Mouse (Mus musculus) intestine, embryonic 16.5 days (tissue): Measurements from ENCODE around the gene Lrrc41. TPM values are rescaled to one million over a fixed set of nuclear protein-coding genes. Genes with fewer than 3 reads are reported as not detected.

ENCODE experiments used
- ATAC-seq: fragments of 200-750 bp; cut with Nextera tagmentation; 2 replicates; pipeline ENCODE4 v1.8.0; 2017; ENCODE audit warnings: moderate TSS enrichment, moderate library complexity
- H3K27ac ChIP-seq: fragments of 300-500 bp; sonication (generic); 2 replicates; pipeline ENCODE4 v1.5.1; 2014; ENCODE audit warnings: mild to moderate bottlenecking, low read length
- H3K27me3 ChIP-seq: fragments of 300-500 bp; sonication (generic); replicated peaks from 2 replicates; pipeline ENCODE4 v1.6.1; 2014; ENCODE audit warnings: low read length, control low read depth, mixed read lengths; ENCODE audit not compliant: control insufficient read depth, insufficient read depth
- H3K36me3 ChIP-seq: fragments of 300-500 bp; sonication (generic); 2 replicates; pipeline ENCODE4 v1.6.1; 2014; ENCODE audit warnings: low read length, control low read depth; ENCODE audit not compliant: control insufficient read depth, insufficient read depth
- H3K4me1 ChIP-seq: fragments of 300-500 bp; sonication (generic); 2 replicates; pipeline ENCODE4 v1.6.1; 2014; ENCODE audit warnings: low read length, control low read depth, mixed read lengths; ENCODE audit not compliant: control insufficient read depth, insufficient read depth
- H3K4me2 ChIP-seq: fragments of 300-500 bp; sonication (generic); 2 replicates; pipeline ENCODE4 v1.6.1; 2014; ENCODE audit warnings: low read depth, low read length, control low read depth
- H3K4me3 ChIP-seq: fragments of 300-500 bp; sonication (generic); 2 replicates; pipeline ENCODE4 v1.5.1; 2014; ENCODE audit warnings: mild to moderate bottlenecking, low read length
- H3K9ac ChIP-seq: fragments of 300-500 bp; sonication (generic); 2 replicates; pipeline ENCODE4 v1.6.1; 2014; ENCODE audit warnings: low read depth, low read length
- H3K9me3 ChIP-seq: fragments of 300-500 bp; sonication (generic); 2 replicates; pipeline ENCODE4 v1.6.1; 2016; ENCODE audit warnings: low read length, control low read depth; ENCODE audit not compliant: control insufficient read depth
- WGBS: fragments of 180-500 bp; shearing (Covaris S2); extraction: QIAGEN DNeasy Blood & Tissue Kit; methylation state at CpG from one replicate; pipeline ENCODE4 v1.1.7; 2014; 5-methylcytosine and 5-hydroxymethylcytosine counted together
- polyA plus RNA-seq: library from polyadenylated mRNA; unstranded; fragments of >200 nt; fragmentation: Nextera tagmentation; extraction: Ambion mirVana; gene quantifications from 2 replicates; pipeline ENCODE4 v1.2.1, GENCODE M21; 2015

Lrrc41 gene
- polyA plus RNA-seq, 1 experiment from 2014 or later: 77.4 TPM

- WGBS: 6% methylated on average over 22 of the region's 22 CpGs
These were observed 22.4 kb upstream of the Lrrc41 start for GRCm38 (mm10) chr4:116052526-116053293.

GRCm38 (mm10) chr4:116053399-116053961, 21.6 kb upstream of the Lrrc41 start, which contains the start of gene Nsun4:
Gene Nsun4 (minus strand): TSS chr4:116053876.
- Histone ChIP-seq H3K9ac (peak within 1 kb of the TSS; percentile 70), H3K9me3 (no peaks in the 10 kb centered on the region), H3K4me2 (peak within 1 kb of the TSS; percentile 84), H3K27me3 (no peaks in the 10 kb centered on the region), H3K4me3 (peak within 1 kb of the TSS; percentile 59), H3K27ac (peak within 1 kb of the TSS; percentile 94), H3K4me1 (peaks cover 3% of the 10 kb centered on the region; the same call in 1 of the 2 replicates), H3K36me3 (no peaks in the 10 kb centered on the region)
- peak; percentile 96 for ATAC-seq
- under 1% methylated on average over 35 of the region's 35 CpGs for WGBS

More at GRCm38 (mm10) chr4:116052526-116053293, 22.4 kb upstream of the Lrrc41 start:
- ATAC-seq: peak; percentile 68
- H3K9ac ChIP-seq: peak overlapping the region; percentile 70
- peaks cover 3% of the 10 kb centered on the region; the same call in 1 of the 2 replicates for H3K4me1 ChIP-seq
- peak overlapping the region; percentile 84 for H3K4me2 ChIP-seq
- peak overlapping the region; percentile 94 for H3K27ac ChIP-seq
- no peaks in the 10 kb centered on the region for H3K9me3 ChIP-seq
- peak overlapping the region; percentile 59 for H3K4me3 ChIP-seq
- H3K36me3 ChIP-seq: no peaks in the 10 kb centered on the region
- no peaks in the 10 kb centered on the region for H3K27me3 ChIP-seq

GRCm38 (mm10) chr4:116057559-116057958, 17.5 kb upstream of the Lrrc41 start:
- Histone ChIP-seq H3K4me1 (peaks cover under 1% of the 10 kb centered on the region; the same call in 1 of the 2 replicates), H3K9ac (no peak overlapping the region), H3K9me3 (no peaks in the 10 kb centered on the region), H3K4me3 (no peak overlapping the region), H3K27ac (no peak overlapping the region), H3K4me2 (no peak overlapping the region), H3K27me3 (no peaks in the 10 kb centered on the region), H3K36me3 (no peaks in the 10 kb centered on the region)
- ATAC-seq: no peak
- WGBS: 4% methylated on average over 1 of the region's 1 CpGs

- H3K4me1 ChIP-seq: no peaks in the 10 kb centered on the region
- H3K4me2 ChIP-seq: no peak overlapping the region
- H3K36me3 ChIP-seq: no peaks in the 10 kb centered on the region
- 78% methylated on average over 5 of the region's 5 CpGs for WGBS
- no peaks in the 10 kb centered on the region for H3K9me3 ChIP-seq
- H3K27ac ChIP-seq: no peak overlapping the region
- H3K27me3 ChIP-seq: no peaks in the 10 kb centered on the region
- ATAC-seq: no peak
- H3K4me3 ChIP-seq: no peak overlapping the region
- no peak overlapping the region for H3K9ac ChIP-seq
These were observed 15.9 kb upstream of the Lrrc41 start for GRCm38 (mm10) chr4:116059012-116059726.

DNA sequence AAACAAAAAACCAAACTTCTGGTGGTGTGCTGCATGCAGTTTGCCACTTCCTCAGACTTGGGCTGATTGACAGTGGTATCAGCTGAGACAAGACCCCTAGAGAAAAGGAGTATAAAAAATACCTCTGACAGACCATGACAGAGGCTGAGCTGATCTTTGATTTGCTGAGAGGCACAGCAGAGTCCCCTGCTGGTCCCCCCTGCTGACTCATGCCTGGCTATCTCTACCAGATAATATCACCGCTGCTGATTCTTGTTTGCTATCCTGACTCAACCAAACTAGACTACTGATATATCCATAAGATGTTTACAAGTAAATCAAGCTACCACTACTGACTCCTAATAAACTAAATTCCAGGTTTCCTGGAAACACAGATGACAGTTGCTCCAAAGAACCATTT, 11.2 kb upstream of the Lrrc41 start:
- H3K36me3 ChIP-seq: peaks cover 19% of the 10 kb centered on the region
- H3K9ac ChIP-seq: no peak overlapping the region
- WGBS: 50% methylated on average over 1 of the region's 1 CpGs
- no peaks in the 10 kb centered on the region for H3K4me1 ChIP-seq
- H3K9me3 ChIP-seq: no peaks in the 10 kb centered on the region
- no peaks in the 10 kb centered on the region for H3K27me3 ChIP-seq
- H3K27ac ChIP-seq: no peak overlapping the region
- H3K4me2 ChIP-seq: no peak overlapping the region
- ATAC-seq: no peak
- H3K4me3 ChIP-seq: no peak overlapping the region

GRCm38 (mm10) chr4:116070116-116070515, 5.0 kb upstream of the Lrrc41 start:
- Histone ChIP-seq H3K27ac (no peak overlapping the region), H3K9ac (no peak overlapping the region), H3K4me2 (no peak overlapping the region), H3K9me3 (no peaks in the 10 kb centered on the region), H3K27me3 (no peaks in the 10 kb centered on the region), H3K36me3 (peaks cover 33% of the 10 kb centered on the region), H3K4me1 (peaks cover 12% of the 10 kb centered on the region), H3K4me3 (no peak overlapping the region)
- no peak for ATAC-seq
- 80% methylated on average over 6 of the region's 6 CpGs for WGBS

- H3K4me2 ChIP-seq: peak overlapping the region; percentile 9
- peaks cover 20% of the 10 kb centered on the region for H3K36me3 ChIP-seq
- H3K27me3 ChIP-seq: no peaks in the 10 kb centered on the region
- H3K9me3 ChIP-seq: no peaks in the 10 kb centered on the region
- ATAC-seq: no peak
- H3K4me1 ChIP-seq: peaks cover 23% of the 10 kb centered on the region
- WGBS: 51% methylated on average over 4 of the region's 4 CpGs
- H3K4me3 ChIP-seq: peak overlapping the region; percentile 24; the same call in 1 of the 2 replicates
- H3K9ac ChIP-seq: 0 out of 2 replicates have a peak overlapping the region, but pooled peaks have one; percentile 1
- no peak overlapping the region for H3K27ac ChIP-seq
These were observed 1.9 kb upstream of the Lrrc41 start for GRCm38 (mm10) chr4:116073146-116073545.

GRCm38 (mm10) chr4:116074145-116074675, 859 bp upstream of the Lrrc41 start:
- Histone ChIP-seq H3K36me3 (peaks cover 11% of the 10 kb centered on the region), H3K4me3 (peak overlapping the region; percentile 99), H3K4me1 (peaks cover 25% of the 10 kb centered on the region), H3K9me3 (no peaks in the 10 kb centered on the region), H3K9ac (peak overlapping the region; percentile 81), H3K27ac (peak overlapping the region; percentile 90), H3K4me2 (peak overlapping the region; percentile 94), H3K27me3 (no peaks in the 10 kb centered on the region)
- no peak for ATAC-seq
- WGBS: under 1% methylated on average over 8 of the region's 8 CpGs
